Mouse (Mus musculus): Measurements from ENCODE around the gene Tmem151a. TPM values are rescaled to one million over a fixed set of nuclear protein-coding genes. Genes with fewer than 3 reads are reported as not detected.

Gene Tmem151a
- 145 and 146 TPM in 2 replicates for polyA plus RNA-seq (2012; rRNA removed)

- Histone ChIP-seq H3K4me3 (ENCODE audit: insufficient read depth, low read length) (peak within 1 kb of the TSS; percentile 99), H3K4me1 (ENCODE audit: control insufficient read depth, insufficient read depth, low read length) (no peaks in the 10 kb centered on the region), H3K27ac (ENCODE audit: insufficient read depth, low read length) (peak within 1 kb of the TSS; percentile 98)
- peak; percentile 27 for TF ChIP-seq POLR2A (IDR thresholded peaks at IDR 0.05; ENCODE audit: extremely low read depth, insufficient read depth, low read length)
- no peak for TF ChIP-seq CTCF (IDR thresholded peaks at IDR 0.05; ENCODE audit: extremely low read depth, insufficient read depth, low read length)
Observed at GRCm38 (mm10) chr19:5085145-5085863, at the start of gene Tmem151a. TSS of gene Tmem151a (minus strand) at chr19:5085531.

GRCm38 (mm10) chr19:5131237-5131636 lies 45.9 kb upstream of the Tmem151a start:
- TF ChIP-seq POLR2A (IDR thresholded peaks at IDR 0.05; ENCODE audit: extremely low read depth, insufficient read depth, low read length) (no peak), CTCF (IDR thresholded peaks at IDR 0.05; ENCODE audit: extremely low read depth, insufficient read depth, low read length) (no peak)

GRCm38 (mm10) chr19:5129770-5130169 lies 44.4 kb upstream of the Tmem151a start:
- Histone ChIP-seq H3K27ac (ENCODE audit: insufficient read depth, low read length) (no peak overlapping the region), H3K4me1 (ENCODE audit: control insufficient read depth, insufficient read depth, low read length) (no peaks in the 10 kb centered on the region), H3K4me3 (ENCODE audit: insufficient read depth, low read length) (no peak overlapping the region)
- TF ChIP-seq POLR2A (IDR thresholded peaks at IDR 0.05; ENCODE audit: extremely low read depth, insufficient read depth, low read length): no peak
- peak; percentile 39 for TF ChIP-seq CTCF (IDR thresholded peaks at IDR 0.05; ENCODE audit: extremely low read depth, insufficient read depth, low read length)

More at GRCm38 (mm10) chr19:5131237-5131636, 45.9 kb upstream of the Tmem151a start:
- Histone ChIP-seq H3K4me1 (ENCODE audit: control insufficient read depth, insufficient read depth, low read length) (no peaks in the 10 kb centered on the region), H3K4me3 (ENCODE audit: insufficient read depth, low read length) (no peak overlapping the region), H3K27ac (ENCODE audit: insufficient read depth, low read length) (no peak overlapping the region)

GRCm38 (mm10) chr19:5124055-5124614 lies 38.8 kb upstream of the Tmem151a start:
- no peak for TF ChIP-seq POLR2A (IDR thresholded peaks at IDR 0.05; ENCODE audit: extremely low read depth, insufficient read depth, low read length)
- TF ChIP-seq CTCF (IDR thresholded peaks at IDR 0.05; ENCODE audit: extremely low read depth, insufficient read depth, low read length): no peak
- H3K4me3 ChIP-seq (ENCODE audit: insufficient read depth, low read length): no peak overlapping the region
- no peaks in the 10 kb centered on the region for H3K4me1 ChIP-seq (ENCODE audit: control insufficient read depth, insufficient read depth, low read length)
- H3K27ac ChIP-seq (ENCODE audit: insufficient read depth, low read length): no peak overlapping the region

GRCm38 (mm10) chr19:5123241-5123640 lies 37.9 kb upstream of the Tmem151a start:
- H3K4me3 ChIP-seq (ENCODE audit: insufficient read depth, low read length): no peak overlapping the region
- H3K4me1 ChIP-seq (ENCODE audit: control insufficient read depth, insufficient read depth, low read length): no peaks in the 10 kb centered on the region
- no peak overlapping the region for H3K27ac ChIP-seq (ENCODE audit: insufficient read depth, low read length)
- TF ChIP-seq POLR2A (IDR thresholded peaks at IDR 0.05; ENCODE audit: extremely low read depth, insufficient read depth, low read length): no peak
- TF ChIP-seq CTCF (IDR thresholded peaks at IDR 0.05; ENCODE audit: extremely low read depth, insufficient read depth, low read length): no peak

GRCm38 (mm10) chr19:5122492-5122891 lies 37.2 kb upstream of the Tmem151a start:
- H3K4me1 ChIP-seq (ENCODE audit: control insufficient read depth, insufficient read depth, low read length): no peaks in the 10 kb centered on the region
- no peak overlapping the region for H3K4me3 ChIP-seq (ENCODE audit: insufficient read depth, low read length)
- H3K27ac ChIP-seq (ENCODE audit: insufficient read depth, low read length): no peak overlapping the region
- TF ChIP-seq POLR2A (IDR thresholded peaks at IDR 0.05; ENCODE audit: extremely low read depth, insufficient read depth, low read length) (no peak), CTCF (IDR thresholded peaks at IDR 0.05; ENCODE audit: extremely low read depth, insufficient read depth, low read length) (no peak)

- Histone ChIP-seq H3K4me1 (ENCODE audit: control insufficient read depth, insufficient read depth, low read length) (peaks cover 5% of the 10 kb centered on the region; the same call in 1 of the 2 replicates), H3K4me3 (ENCODE audit: insufficient read depth, low read length) (peak within 1 kb of the TSS; percentile 77), H3K27ac (ENCODE audit: insufficient read depth, low read length) (peak within 1 kb of the TSS; percentile 87)
- no peak; the same call in 1 of the 2 replicates for TF ChIP-seq POLR2A (IDR thresholded peaks at IDR 0.05; ENCODE audit: extremely low read depth, insufficient read depth, low read length)
- no peak for TF ChIP-seq CTCF (IDR thresholded peaks at IDR 0.05; ENCODE audit: extremely low read depth, insufficient read depth, low read length)
Observed at GRCm38 (mm10) chr19:5118384-5118698, 33.0 kb upstream of the Tmem151a start, which contains the start of gene Klc2. TSS of gene Klc2 (minus strand) at chr19:5118560.

GRCm38 (mm10) chr19:5117494-5118383 lies 32.4 kb upstream of the Tmem151a start:
- peaks cover 5% of the 10 kb centered on the region; the same call in 1 of the 2 replicates for H3K4me1 ChIP-seq (ENCODE audit: control insufficient read depth, insufficient read depth, low read length)
- H3K4me3 ChIP-seq (ENCODE audit: insufficient read depth, low read length): peak overlapping the region; percentile 77
- H3K27ac ChIP-seq (ENCODE audit: insufficient read depth, low read length): peak overlapping the region; percentile 87
- TF ChIP-seq CTCF (IDR thresholded peaks at IDR 0.05; ENCODE audit: extremely low read depth, insufficient read depth, low read length): peak; percentile 73
- TF ChIP-seq POLR2A (IDR thresholded peaks at IDR 0.05; ENCODE audit: extremely low read depth, insufficient read depth, low read length): peak; percentile 25; the same call in 1 of the 2 replicates

GRCm38 (mm10) chr19:5113783-5114182 lies 28.5 kb upstream of the Tmem151a start:
- Histone ChIP-seq H3K4me1 (ENCODE audit: control insufficient read depth, insufficient read depth, low read length) (peaks cover 5% of the 10 kb centered on the region; the same call in 1 of the 2 replicates), H3K4me3 (ENCODE audit: insufficient read depth, low read length) (no peak overlapping the region), H3K27ac (ENCODE audit: insufficient read depth, low read length) (no peak overlapping the region; the same call in 1 of the 2 replicates)
- TF ChIP-seq CTCF (IDR thresholded peaks at IDR 0.05; ENCODE audit: extremely low read depth, insufficient read depth, low read length): no peak
- no peak for TF ChIP-seq POLR2A (IDR thresholded peaks at IDR 0.05; ENCODE audit: extremely low read depth, insufficient read depth, low read length)

Measured in cortical plate, adult 2 months (tissue).